Mouse (Mus musculus): ENCODE measurements around the gene Mapk8ip2.
A peak's percentile ranks its signal among the peaks of the same experiment; 100 is the strongest.

Mapk8ip2 gene

DNA sequence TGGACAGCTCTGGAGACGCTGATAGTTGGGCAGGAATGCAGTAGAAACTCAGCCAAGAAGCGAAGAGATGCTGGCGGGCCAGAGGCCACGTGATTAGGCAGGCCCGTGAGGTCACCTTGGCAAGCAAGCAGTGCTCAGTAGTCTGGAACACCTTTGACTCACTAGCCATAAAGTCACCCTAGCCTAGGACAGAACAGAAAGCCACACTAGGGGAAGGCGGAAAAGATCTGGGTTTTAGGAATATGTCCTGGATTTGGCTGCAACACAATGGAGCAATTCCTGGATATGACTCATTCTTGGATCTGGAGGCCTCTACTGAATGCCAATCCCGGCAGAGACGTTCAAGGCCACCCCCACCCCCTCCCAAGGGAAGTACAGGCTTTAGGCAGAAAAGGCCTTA is 26.9 kb downstream of the Mapk8ip2 start:
- no peak for DNase-seq (ENCODE audit: low spot score in 2 of 2)

GRCm38 (mm10) chr15:89488182-89488581 is 34.5 kb downstream of the Mapk8ip2 start:
- no peak for DNase-seq (ENCODE audit: low spot score in 2 of 2)

DNA sequence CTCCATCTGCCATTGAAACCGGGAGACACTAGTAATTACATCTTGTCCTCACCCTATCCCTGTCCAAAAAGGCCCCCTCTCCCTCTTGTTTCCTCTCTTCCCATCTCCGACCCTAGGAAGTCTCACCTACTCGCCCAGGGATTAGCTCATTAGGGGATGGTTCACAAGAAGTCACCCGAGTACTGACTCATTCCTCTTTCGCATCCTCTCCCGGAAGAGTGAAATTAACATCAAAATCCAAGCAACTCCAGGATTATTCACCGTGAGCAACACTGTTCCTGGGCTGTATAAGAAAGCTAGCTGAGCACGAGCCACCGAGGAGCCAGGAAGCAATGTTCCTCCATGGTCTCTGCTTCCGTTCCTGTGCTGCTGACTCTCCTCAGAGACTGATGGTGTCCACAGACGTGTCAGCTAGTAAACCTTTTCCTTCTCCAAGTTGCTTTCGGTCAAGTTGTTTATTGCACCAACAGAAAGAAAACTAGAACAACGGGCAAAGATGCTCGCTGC is 35.0 kb downstream of the Mapk8ip2 start:
- no peak for DNase-seq (ENCODE audit: low spot score in 2 of 2)

DNA sequence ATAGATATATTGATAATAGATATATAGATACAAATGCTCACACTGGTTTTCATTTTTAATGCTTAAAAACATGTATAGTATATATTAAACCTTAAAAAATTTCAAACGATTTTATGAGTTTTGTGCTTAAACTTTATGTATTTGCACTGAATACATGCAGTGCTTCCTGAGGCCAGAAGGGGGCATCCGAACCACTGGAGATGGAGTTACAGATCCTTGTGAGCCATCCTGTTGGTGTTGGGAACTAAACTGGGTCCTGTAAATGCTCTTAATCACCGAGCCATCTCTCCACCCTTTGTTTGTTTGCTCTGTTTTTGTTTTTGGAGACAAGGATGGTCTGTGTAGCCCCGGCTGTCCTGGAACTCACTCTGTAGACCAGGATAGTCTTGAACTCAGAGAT is 41.3 kb downstream of the Mapk8ip2 start:
- DNase-seq (ENCODE audit: low spot score in 2 of 2): no peak

GRCm38 (mm10) chr15:89496131-89496530 is 42.4 kb downstream of the Mapk8ip2 start:
- DNase-seq (ENCODE audit: low spot score in 2 of 2): no peak

DNA sequence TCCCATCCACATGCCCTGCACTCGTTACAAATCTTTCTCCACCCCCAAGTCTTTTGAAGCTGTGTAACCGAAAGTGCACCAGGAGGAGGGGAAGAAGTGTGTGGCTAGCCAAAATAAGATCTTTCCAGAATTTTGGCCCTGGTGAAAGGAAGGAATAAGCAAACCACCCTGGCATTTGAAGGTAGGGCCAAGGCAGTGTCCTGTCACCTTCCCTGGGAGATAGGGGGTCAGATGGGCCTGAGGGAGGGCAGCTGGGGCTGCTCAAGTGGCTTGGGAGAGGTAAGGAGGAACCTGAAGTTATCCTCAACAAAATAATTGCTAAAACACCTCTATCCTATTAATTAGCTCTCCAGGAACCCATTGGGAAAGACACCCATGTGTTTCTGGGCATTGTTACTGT is 43.1 kb downstream of the Mapk8ip2 start:
- no peak for DNase-seq (ENCODE audit: low spot score in 2 of 2)

GRCm38 (mm10) chr15:89497391-89498048 is 43.8 kb downstream of the Mapk8ip2 start:
- DNase-seq (ENCODE audit: low spot score in 2 of 2): no peak

- DNase-seq (ENCODE audit: low spot score in 2 of 2): no peak
Observed at GRCm38 (mm10) chr15:89498049-89498960, 44.6 kb downstream of the Mapk8ip2 start.

DNA sequence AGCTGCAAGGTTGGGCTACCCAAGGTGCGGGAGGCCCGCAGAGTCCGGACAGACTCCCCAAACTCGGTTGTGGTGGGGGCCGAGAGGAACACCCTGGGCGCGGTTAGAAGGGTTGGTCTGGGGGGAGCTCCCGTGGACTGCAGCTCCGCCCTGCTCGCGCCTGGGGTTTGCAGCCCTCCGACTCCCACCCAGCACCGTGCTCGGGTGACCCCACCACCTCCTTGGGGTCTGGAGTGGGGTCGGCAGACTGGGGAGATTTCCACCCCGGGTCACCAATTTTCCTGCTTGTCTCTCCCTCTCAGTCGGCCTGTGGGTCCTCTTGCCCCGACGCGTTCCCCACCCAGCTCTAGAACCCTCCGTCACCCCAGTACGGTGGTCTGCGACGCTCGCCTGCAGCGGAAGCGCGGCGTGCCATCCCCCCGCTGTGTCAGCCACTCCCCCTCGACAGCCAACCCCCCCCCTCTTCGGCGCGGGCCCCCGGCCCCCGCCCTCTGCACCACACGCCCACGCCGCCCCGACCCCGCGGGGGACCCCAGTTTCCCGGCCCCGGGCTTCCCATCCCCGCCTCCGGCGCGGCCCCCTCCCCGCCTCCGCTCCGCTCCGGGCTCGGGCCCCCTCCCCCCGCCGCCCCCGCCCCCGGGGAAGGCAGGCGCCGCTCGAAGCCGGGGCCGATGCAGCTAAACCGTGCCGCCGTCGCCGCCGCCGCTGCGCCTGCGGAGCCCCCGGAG is 45.4 kb downstream of the Mapk8ip2 start, which contains the start of gene Shank3:
Gene Shank3, plus strand, starts transcription at position 663 of the 728 bp plus-strand sequence.
- peak in 1 of 2 experiments; percentile 69 for DNase-seq (ENCODE audit: low spot score in 2 of 2)

DNA sequence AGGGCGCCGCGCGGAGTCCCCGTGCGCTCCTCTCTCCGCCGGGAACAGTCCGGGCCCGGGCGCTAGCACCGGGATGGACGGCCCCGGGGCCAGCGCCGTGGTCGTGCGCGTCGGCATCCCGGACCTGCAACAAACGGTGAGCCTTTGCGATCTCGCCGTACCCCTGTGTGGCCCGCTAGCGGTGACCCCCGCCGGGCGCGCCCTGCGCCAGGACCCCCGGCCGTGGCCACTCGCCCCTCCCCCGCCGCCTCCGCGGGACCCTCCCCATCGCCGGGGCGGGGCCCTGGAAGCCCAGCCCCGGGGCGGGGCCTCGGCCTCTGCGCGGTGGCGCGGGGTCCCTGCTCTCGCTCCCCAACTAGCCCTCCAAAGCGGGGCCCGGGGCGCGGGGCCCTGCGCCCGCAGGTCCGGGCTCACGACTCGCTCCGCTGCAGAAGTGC is 46.1 kb downstream of the Mapk8ip2 start:
- DNase-seq (ENCODE audit: low spot score in 2 of 2): no peak

DNA sequence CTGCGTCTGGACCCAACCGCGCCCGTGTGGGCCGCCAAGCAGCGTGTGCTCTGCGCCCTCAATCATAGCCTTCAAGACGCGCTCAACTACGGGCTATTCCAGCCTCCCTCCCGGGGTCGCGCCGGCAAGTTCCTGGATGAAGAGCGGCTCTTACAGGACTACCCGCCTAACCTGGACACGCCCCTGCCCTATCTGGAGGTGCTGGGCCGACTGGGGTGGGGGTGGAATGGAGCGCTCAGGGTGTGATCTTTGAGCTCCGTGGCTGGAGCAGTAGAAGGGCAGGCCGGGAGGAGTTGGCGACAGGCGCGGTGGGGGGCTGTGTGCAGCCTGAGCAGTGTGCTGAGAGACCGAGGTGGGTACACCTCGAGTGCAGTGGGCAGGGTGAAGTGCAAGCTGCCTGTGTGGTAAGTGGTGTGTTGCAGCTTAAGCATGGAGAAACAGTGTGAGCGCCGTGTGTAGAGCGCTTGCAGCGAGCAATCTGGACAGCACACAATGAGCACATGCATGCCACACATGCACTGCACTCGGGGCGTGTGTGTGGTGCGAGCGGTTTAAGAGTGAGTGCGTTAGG is 46.6 kb downstream of the Mapk8ip2 start:
- DNase-seq (ENCODE audit: low spot score in 2 of 2): no peak

GRCm38 (mm10) chr15:89501321-89501720 is 47.6 kb downstream of the Mapk8ip2 start:
- DNase-seq (ENCODE audit: low spot score in 2 of 2): no peak

- DNase-seq (ENCODE audit: low spot score in 2 of 2): no peak
Observed at GRCm38 (mm10) chr15:89504838-89505237, 51.1 kb downstream of the Mapk8ip2 start.

GRCm38 (mm10) chr15:89507751-89508150 is 54.0 kb downstream of the Mapk8ip2 start:
- DNase-seq (ENCODE audit: low spot score in 2 of 2): no peak

- no peak for DNase-seq (ENCODE audit: low spot score in 2 of 2)
Observed at GRCm38 (mm10) chr15:89512679-89513078, 59.0 kb downstream of the Mapk8ip2 start.
